ENCODE assay signal across 7 mouse cellular contexts in the genomic region with DNA sequence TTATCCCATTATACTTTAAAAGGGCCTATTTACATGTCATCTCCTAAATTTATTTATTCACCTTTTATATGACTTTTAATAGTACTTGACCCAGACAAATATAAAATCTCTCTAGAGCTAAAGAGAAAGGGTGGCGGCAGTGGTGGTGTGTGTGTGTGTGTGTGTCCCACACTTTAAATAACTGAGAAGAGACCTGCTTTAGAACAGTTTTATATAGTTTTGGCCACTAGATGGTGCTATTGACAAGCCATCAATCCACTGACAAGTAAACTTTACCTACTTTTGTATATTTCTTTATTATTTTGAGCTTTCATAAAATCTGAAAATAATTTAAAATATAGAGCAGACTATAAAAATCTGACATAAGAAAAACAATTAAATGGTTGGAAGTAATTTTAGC. TPM values are rescaled to one million over a fixed set of nuclear protein-coding genes. Genes with fewer than 3 reads are reported as not detected.
DNase-seq lines count a peak whose midpoint lies in the region; ATAC-seq and TF ChIP-seq lines count a peak whose summit lies in the region.

No protein-coding gene starts in this region.

- H3K27ac ChIP-seq in kidney, postnatal 0 days: no peak overlapping the region
- no peak overlapping the region for H3K27ac ChIP-seq in kidney, embryonic 14.5 days (ENCODE audit: low read depth, low read length)

- WGBS in kidney, postnatal 0 days: 15% methylated on average over 1 of the region's 1 CpGs
- 42% methylated on average over 1 of the region's 1 CpGs for WGBS in kidney, embryonic 14.5 days

- H3K9ac ChIP-seq in kidney, postnatal 0 days (ENCODE audit: low read depth, low read length): no peak overlapping the region
- no peak overlapping the region for H3K9ac ChIP-seq in kidney, embryonic 14.5 days (ENCODE audit: low read depth, low read length)

- peak; percentile 85 for DNase-seq in kidney, postnatal 0 days (ENCODE audit: low spot score)
- DNase-seq in ES-CJ7 (ENCODE audit: low read depth, low spot score): peak; percentile 56
- DNase-seq in brain, embryonic 14.5 days (ENCODE audit: low read depth): peak; percentile 88
- no peak for DNase-seq in urinary bladder, adult 18-20 months (ENCODE audit: low spot score in 2 of 2)
- DNase-seq in right cerebral cortex, postnatal 36 days (ENCODE audit: low spot score in 2 of 2): no peak

- no peaks in the 10 kb centered on the region for H3K27me3 ChIP-seq in kidney, postnatal 0 days (ENCODE audit: insufficient read depth, low read length)
- no peaks in the 10 kb centered on the region for H3K27me3 ChIP-seq in kidney, embryonic 14.5 days (ENCODE audit: control insufficient read depth, insufficient read depth, low read length)

- peak; percentile 86 for TF ChIP-seq CTCF in kidney, postnatal 0 days (IDR thresholded peaks at IDR 0.05; ENCODE audit: low read depth)
- 0 out of 2 replicates have a peak, but pooled peaks have one; percentile 3 for TF ChIP-seq CTCF in brain, embryonic 14.5 days (IDR thresholded peaks at IDR 0.05; ENCODE audit: borderline replicate concordance, extremely low read depth, insufficient read depth, insufficient read length)

- H3K36me3 ChIP-seq in kidney, postnatal 0 days (ENCODE audit: insufficient read depth, low read length): no peaks in the 10 kb centered on the region
- no peaks in the 10 kb centered on the region for H3K36me3 ChIP-seq in kidney, embryonic 14.5 days (ENCODE audit: control insufficient read depth, insufficient read depth, low read length)

- no peak overlapping the region for H3K4me3 ChIP-seq in kidney, postnatal 0 days (replicated peaks; ENCODE audit: low read depth, low read length)
- no peak overlapping the region for H3K4me3 ChIP-seq in kidney, embryonic 14.5 days (ENCODE audit: low read length)

- no peak for ATAC-seq in kidney, postnatal 0 days (replicated peaks; ENCODE audit: low FRiP score, low read depth)
- ATAC-seq in kidney, embryonic 14.5 days (ENCODE audit: low FRiP score, low TSS enrichment): no peak
- ATAC-seq in inflammation-experienced regulatory T-cells, adult 6 months: peak; percentile 67

- no peak overlapping the region for H3K4me2 ChIP-seq in kidney, postnatal 0 days (ENCODE audit: low read length)
- H3K4me2 ChIP-seq in kidney, embryonic 14.5 days (replicated peaks; ENCODE audit: low read depth, low read length): no peak overlapping the region

- TF ChIP-seq POLR2A in brain, embryonic 14.5 days (IDR thresholded peaks at IDR 0.05; ENCODE audit: borderline replicate concordance, extremely low read depth, insufficient read depth, insufficient read length, poor library complexity, severe bottlenecking): no peak

- no peaks in the 10 kb centered on the region for H3K4me1 ChIP-seq in kidney, postnatal 0 days (replicated peaks; ENCODE audit: insufficient read depth, low read length)
- H3K4me1 ChIP-seq in kidney, embryonic 14.5 days (ENCODE audit: control insufficient read depth, insufficient read depth, low read length): 0 out of 2 replicates have a peak, but pooled peaks cover 4% of the 10 kb centered on the region

- no peaks in the 10 kb centered on the region for H3K9me3 ChIP-seq in kidney, postnatal 0 days (replicated peaks; ENCODE audit: low read length)
- H3K9me3 ChIP-seq in kidney, embryonic 14.5 days (ENCODE audit: control insufficient read depth, low read length): no peaks in the 10 kb centered on the region

RNA-seq across cellular contexts. Expression of a gene that starts 19.1 kb away (rescaled TPM):
- polyA plus RNA-seq in kidney, postnatal 0 days (2015; fragmentation: Nextera tagmentation; extraction: Ambion mirVana): 21.0 and 24.9 TPM in 2 replicates
- 19.9 and 26.0 TPM in 2 replicates for polyA plus RNA-seq in kidney, embryonic 14.5 days (2014; fragmentation: Nextera tagmentation; extraction: Ambion mirVana)
- 7.6 and 8.4 TPM in 2 replicates for polyA plus RNA-seq in brain, embryonic 14.5 days (2012; rRNA removed)
- polyA plus RNA-seq in inflammation-experienced regulatory T-cells, adult 6 months (2017; shearing (Covaris generic)): 1 to 10 TPM; 7.2 to 9.7 (median 7.7) TPM

Comparison
In these comparisons a context has a peak if more than half of its experiments do, and no peak if none do; other contexts are left out.
1. DNase-seq: peak in kidney, postnatal 0 days (single experiment), ES-CJ7 (single experiment) and brain, embryonic 14.5 days (single experiment); none in urinary bladder, adult 18-20 months (0 of 2) and right cerebral cortex, postnatal 36 days (0 of 2).